Mouse (Mus musculus) midbrain, embryonic 10.5 days (tissue): Measurements from ENCODE around the gene Nabp2. TPM values are rescaled to one million over a fixed set of nuclear protein-coding genes. Genes with fewer than 3 reads are reported as not detected.

Source experiments
- DNase-seq: peaks from one replicate; pipeline ENCODE4 v3.0.0-alpha.2; 2017; ENCODE audit warnings: low spot score
- H3K27ac ChIP-seq: fragments of 300-500 bp; sonication (generic); replicated peaks from 2 replicates; pipeline ENCODE4 v1.5.1; 2016; ENCODE audit warnings: mild to moderate bottlenecking
- H3K27me3 ChIP-seq: fragments of 300-500 bp; sonication (generic); 2 replicates; pipeline ENCODE4 v1.6.1; 2016; ENCODE audit warnings: low read depth, mild to moderate bottlenecking; ENCODE audit not compliant: poor library complexity, severe bottlenecking
- H3K36me3 ChIP-seq: fragments of 300-500 bp; sonication (generic); 2 replicates; pipeline ENCODE4 v1.6.1; 2016; ENCODE audit warnings: mild to moderate bottlenecking, moderate library complexity
- H3K4me1 ChIP-seq: fragments of 300-500 bp; sonication (generic); 2 replicates; pipeline ENCODE4 v1.6.1; 2016
- H3K4me3 ChIP-seq: fragments of 300-500 bp; sonication (generic); 2 replicates; pipeline ENCODE4 v1.5.1; 2016; ENCODE audit warnings: mild to moderate bottlenecking, moderate library complexity
- H3K9me3 ChIP-seq: fragments of 300-500 bp; sonication (generic); replicated peaks from 2 replicates; pipeline ENCODE4 v1.6.1; 2016; ENCODE audit warnings: mild to moderate bottlenecking
- WGBS: fragments of 180-500 bp; shearing (Covaris S2); methylation state at CpG from one replicate; pipeline ENCODE4 v1.1.7; 2016; 5-methylcytosine and 5-hydroxymethylcytosine counted together
- polyA plus RNA-seq: library from polyadenylated mRNA; unstranded; fragments of >200 nt; fragmentation: Nextera tagmentation; extraction: Ambion mirVana; gene quantifications from 2 replicates; pipeline ENCODE4 v1.2.1, GENCODE M21; 2016

Nabp2 gene
- polyA plus RNA-seq, 1 experiment from 2014 or later, result 149 TPM

GRCm38 (mm10) chr10:128396716-128397264 is 14.5 kb downstream of the Nabp2 start:
- no peak for DNase-seq
- peaks cover 51% of the 10 kb centered on the region for H3K4me1 ChIP-seq
- no peaks in the 10 kb centered on the region for H3K27me3 ChIP-seq
- H3K27ac ChIP-seq, result no peak overlapping the region
- 69% methylated on average over 10 of the region's 10 CpGs for WGBS
- H3K4me3 ChIP-seq, result no peak overlapping the region
- no peaks in the 10 kb centered on the region for H3K9me3 ChIP-seq
- H3K36me3 ChIP-seq, result peaks cover 70% of the 10 kb centered on the region

- Histone ChIP-seq H3K4me3 (no peak overlapping the region), H3K4me1 (peaks cover 46% of the 10 kb centered on the region), H3K27me3 (no peaks in the 10 kb centered on the region), H3K36me3 (peaks cover 70% of the 10 kb centered on the region), H3K27ac (no peak overlapping the region), H3K9me3 (no peaks in the 10 kb centered on the region)
- WGBS, result 78% methylated on average over 11 of the region's 11 CpGs
- DNase-seq, result no peak
Observed at GRCm38 (mm10) chr10:128396017-128396673, 15.1 kb downstream of the Nabp2 start.

GRCm38 (mm10) chr10:128391850-128392249 is 19.4 kb downstream of the Nabp2 start:
- Histone ChIP-seq H3K27me3 (no peaks in the 10 kb centered on the region), H3K27ac (no peak overlapping the region), H3K4me3 (no peak overlapping the region), H3K4me1 (peaks cover 23% of the 10 kb centered on the region), H3K36me3 (peaks cover 100% of the 10 kb centered on the region), H3K9me3 (no peaks in the 10 kb centered on the region)
- DNase-seq, result no peak
- WGBS, result 84% methylated on average over 6 of the region's 6 CpGs

- Histone ChIP-seq H3K4me3 (no peak overlapping the region), H3K36me3 (peaks cover 100% of the 10 kb centered on the region), H3K9me3 (no peaks in the 10 kb centered on the region), H3K27ac (no peak overlapping the region), H3K4me1 (peaks cover 12% of the 10 kb centered on the region), H3K27me3 (no peaks in the 10 kb centered on the region)
- 93% methylated on average over 12 of the region's 12 CpGs for WGBS
- DNase-seq, result no peak
Observed at GRCm38 (mm10) chr10:128390366-128390765, 20.9 kb downstream of the Nabp2 start.

DNA sequence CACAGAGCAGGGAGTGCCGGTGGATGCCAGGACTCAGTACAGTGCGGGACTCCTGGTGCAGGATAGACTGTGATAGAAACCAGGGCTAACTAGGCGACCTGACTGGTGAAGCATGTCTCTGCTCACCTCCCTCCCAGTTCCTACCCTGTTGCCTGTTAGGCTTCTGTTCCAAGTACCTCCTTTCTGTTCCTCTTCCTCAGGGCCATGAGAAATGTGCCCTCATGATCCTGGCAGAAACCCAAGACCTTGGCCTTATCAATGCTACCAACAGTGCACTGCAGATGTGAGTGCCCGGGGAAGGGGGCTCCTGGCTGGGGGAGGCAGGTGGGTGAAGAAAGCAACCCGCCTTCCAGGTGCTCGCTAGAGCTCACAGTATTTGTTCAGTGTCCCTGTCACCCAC is 21.7 kb downstream of the Nabp2 start:
- H3K27me3 ChIP-seq, result no peaks in the 10 kb centered on the region
- peaks cover 9% of the 10 kb centered on the region for H3K4me1 ChIP-seq
- DNase-seq, result no peak
- 84% methylated on average over 6 of the region's 6 CpGs for WGBS
- H3K27ac ChIP-seq, result no peak overlapping the region
- no peak overlapping the region for H3K4me3 ChIP-seq
- peaks cover 100% of the 10 kb centered on the region for H3K36me3 ChIP-seq
- no peaks in the 10 kb centered on the region for H3K9me3 ChIP-seq

DNA sequence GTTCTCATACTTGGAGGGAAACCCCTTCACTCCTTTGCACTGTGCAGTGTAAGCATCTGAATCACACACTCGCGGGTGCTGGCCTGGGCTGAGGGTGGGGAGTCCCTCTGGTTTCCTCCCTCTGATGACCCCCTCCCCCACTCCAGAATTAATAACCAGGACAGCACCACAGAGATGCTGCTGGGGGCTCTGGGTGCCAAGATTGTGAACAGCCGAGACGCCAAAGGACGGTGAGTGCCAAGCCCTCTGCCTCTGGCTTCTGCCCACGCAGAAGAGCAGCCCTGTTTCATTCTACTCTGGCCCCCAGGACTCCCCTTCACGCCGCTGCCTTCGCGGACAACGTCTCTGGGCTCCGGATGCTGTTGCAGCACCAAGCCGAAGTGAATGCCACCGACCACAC is 22.4 kb downstream of the Nabp2 start:
- DNase-seq, result no peak
- no peak overlapping the region for H3K27ac ChIP-seq
- no peaks in the 10 kb centered on the region for H3K9me3 ChIP-seq
- H3K4me3 ChIP-seq, result no peak overlapping the region
- peaks cover 8% of the 10 kb centered on the region for H3K4me1 ChIP-seq
- 91% methylated on average over 14 of the region's 14 CpGs for WGBS
- no peaks in the 10 kb centered on the region for H3K27me3 ChIP-seq
- peaks cover 100% of the 10 kb centered on the region for H3K36me3 ChIP-seq

DNA sequence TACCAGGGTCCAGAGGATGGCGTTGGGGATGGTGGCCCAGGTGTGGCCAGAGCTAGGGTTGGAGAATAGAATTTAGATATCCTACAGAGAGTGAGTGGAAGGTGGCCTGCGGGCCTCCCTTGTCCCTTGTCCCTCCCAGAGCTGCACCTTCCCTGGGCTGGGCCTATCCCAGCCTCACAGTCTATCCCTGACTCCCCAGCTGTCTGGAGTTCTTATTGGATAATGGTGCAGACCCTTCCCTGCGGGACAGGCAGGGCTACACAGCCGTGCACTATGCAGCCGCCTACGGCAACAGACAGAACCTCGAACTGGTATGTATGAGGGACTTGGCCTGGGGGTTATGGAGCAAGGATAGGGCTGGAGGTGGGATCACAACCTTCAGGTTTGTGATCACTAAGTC is 25.4 kb downstream of the Nabp2 start:
- Histone ChIP-seq H3K27me3 (no peaks in the 10 kb centered on the region), H3K36me3 (peaks cover 100% of the 10 kb centered on the region), H3K4me1 (no peaks in the 10 kb centered on the region), H3K4me3 (no peak overlapping the region), H3K9me3 (no peaks in the 10 kb centered on the region), H3K27ac (no peak overlapping the region)
- no peak for DNase-seq
- WGBS, result 92% methylated on average over 7 of the region's 7 CpGs

GRCm38 (mm10) chr10:128382482-128382881 is 28.8 kb downstream of the Nabp2 start:
- Histone ChIP-seq H3K27ac (no peak overlapping the region), H3K27me3 (no peaks in the 10 kb centered on the region), H3K4me1 (peaks cover 19% of the 10 kb centered on the region), H3K9me3 (no peaks in the 10 kb centered on the region), H3K36me3 (peaks cover 97% of the 10 kb centered on the region), H3K4me3 (0 out of 2 replicates have a peak overlapping the region, but pooled peaks have one; percentile 7)
- WGBS, result 87% methylated on average over 8 of the region's 8 CpGs
- no peak for DNase-seq

DNA sequence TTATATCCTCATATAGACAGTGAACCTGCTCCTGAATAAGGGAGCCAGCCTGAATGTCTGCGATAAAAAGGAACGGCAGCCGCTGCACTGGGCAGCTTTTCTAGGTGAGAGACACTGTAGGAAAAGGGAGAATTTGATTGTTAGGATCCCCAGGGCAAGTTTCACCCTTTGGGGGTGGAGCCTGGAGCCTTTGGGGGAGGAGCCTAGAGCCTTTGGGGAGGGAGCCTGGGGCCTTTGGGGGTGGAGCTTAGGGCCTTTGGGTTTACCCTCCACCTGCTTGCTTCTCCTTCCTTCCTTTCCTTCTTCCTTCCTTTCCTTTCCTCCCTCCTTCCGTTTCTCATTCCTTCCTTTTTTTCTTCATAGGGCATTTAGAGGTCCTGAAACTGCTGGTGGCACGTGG is 30.7 kb downstream of the Nabp2 start:
- H3K36me3 ChIP-seq, result peaks cover 78% of the 10 kb centered on the region
- no peaks in the 10 kb centered on the region for H3K27me3 ChIP-seq
- peaks cover 30% of the 10 kb centered on the region for H3K4me1 ChIP-seq
- 0 out of 2 replicates have a peak overlapping the region, but pooled peaks have one; percentile 9 for H3K4me3 ChIP-seq
- no peaks in the 10 kb centered on the region for H3K9me3 ChIP-seq
- no peak for DNase-seq
- H3K27ac ChIP-seq, result no peak overlapping the region
- WGBS, result 89% methylated on average over 5 of the region's 5 CpGs

GRCm38 (mm10) chr10:128379260-128379659 is 32.0 kb downstream of the Nabp2 start:
- no peaks in the 10 kb centered on the region for H3K27me3 ChIP-seq
- H3K27ac ChIP-seq, result no peak overlapping the region
- H3K4me3 ChIP-seq, result peak overlapping the region; percentile 31; the same call in 1 of the 2 replicates
- peaks cover 65% of the 10 kb centered on the region for H3K36me3 ChIP-seq
- 96% methylated on average over 7 of the region's 7 CpGs for WGBS
- DNase-seq, result no peak
- peaks cover 30% of the 10 kb centered on the region for H3K4me1 ChIP-seq
- no peaks in the 10 kb centered on the region for H3K9me3 ChIP-seq

- H3K27me3 ChIP-seq, result no peaks in the 10 kb centered on the region
- H3K27ac ChIP-seq, result peak overlapping the region; percentile 98
- H3K4me3 ChIP-seq, result peak overlapping the region; percentile 99
- H3K36me3 ChIP-seq, result peaks cover 57% of the 10 kb centered on the region
- 84% methylated on average over 3 of the region's 3 CpGs for WGBS
- no peak for DNase-seq
- H3K4me1 ChIP-seq, result peaks cover 30% of the 10 kb centered on the region
- no peaks in the 10 kb centered on the region for H3K9me3 ChIP-seq
Observed at GRCm38 (mm10) chr10:128378462-128378861, 32.8 kb downstream of the Nabp2 start.

- no peaks in the 10 kb centered on the region for H3K9me3 ChIP-seq
- WGBS, result 62% methylated on average over 14 of the region's 14 CpGs
- peaks cover 52% of the 10 kb centered on the region for H3K36me3 ChIP-seq
- no peaks in the 10 kb centered on the region for H3K27me3 ChIP-seq
- peaks cover 30% of the 10 kb centered on the region for H3K4me1 ChIP-seq
- H3K27ac ChIP-seq, result peak overlapping the region; percentile 98
- peak overlapping the region; percentile 99 for H3K4me3 ChIP-seq
- DNase-seq, result no peak
Observed at GRCm38 (mm10) chr10:128377940-128378448, 33.3 kb downstream of the Nabp2 start.

DNA sequence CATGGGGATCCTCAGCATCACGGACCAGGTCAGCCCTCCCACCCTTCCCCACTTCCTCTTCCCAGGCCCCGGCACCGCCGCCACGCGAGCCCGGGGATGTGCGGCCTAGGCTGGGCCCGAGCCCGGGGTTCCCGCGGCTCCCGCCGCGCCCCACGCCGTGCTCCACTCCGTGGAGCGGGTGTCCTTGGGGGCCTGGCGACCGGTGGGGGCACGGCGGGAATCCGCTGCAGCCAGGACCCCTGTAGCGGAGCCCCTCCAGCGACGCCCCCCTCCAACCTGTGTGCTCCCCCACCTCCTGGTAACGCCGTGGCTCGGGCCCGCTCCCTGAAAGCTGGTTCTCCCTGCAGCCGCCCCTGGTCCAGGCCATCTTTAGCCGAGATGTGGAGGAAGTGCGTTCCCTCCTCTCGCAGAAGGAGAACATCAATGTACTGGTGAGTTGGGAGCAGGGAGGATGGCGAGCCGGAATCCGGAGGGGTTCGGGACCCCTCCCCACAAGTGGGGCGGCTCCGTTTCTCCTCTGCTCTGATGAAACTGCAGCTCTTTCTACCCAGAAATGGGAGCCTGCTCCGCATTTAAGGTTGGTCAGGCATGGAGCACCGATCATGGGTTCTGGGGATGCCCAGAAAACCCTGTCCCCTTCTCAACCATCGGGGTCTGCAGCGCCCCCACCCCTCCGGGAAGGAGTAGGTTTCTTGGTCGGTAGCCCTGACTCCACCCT is 33.9 kb downstream of the Nabp2 start:
- peaks cover 46% of the 10 kb centered on the region for H3K36me3 ChIP-seq
- H3K4me3 ChIP-seq, result peak overlapping the region; percentile 99
- peak; percentile 71 for DNase-seq
- WGBS, result under 1% methylated on average over 47 of the region's 47 CpGs
- peak overlapping the region; percentile 98 for H3K27ac ChIP-seq
- no peaks in the 10 kb centered on the region for H3K9me3 ChIP-seq
- peaks cover 30% of the 10 kb centered on the region for H3K4me1 ChIP-seq
- no peaks in the 10 kb centered on the region for H3K27me3 ChIP-seq
